Mouse (Mus musculus) midbrain, embryonic 11.5 days (tissue): Measurements from ENCODE around the gene Prss36. TPM values are rescaled to one million over a fixed set of nuclear protein-coding genes. Genes with fewer than 3 reads are reported as not detected.

Source experiments
- ATAC-seq: fragments of 200-750 bp; cut with Nextera tagmentation; 2 replicates; pipeline ENCODE4 v1.8.0; 2017; ENCODE audit warnings: moderate TSS enrichment, moderate library complexity; ENCODE audit not compliant: low FRiP score
- DNase-seq: peaks from one replicate; pipeline ENCODE4 v3.0.0; 2015; ENCODE audit warnings: low spot score; ENCODE audit errors: missing footprints
- H3K27ac ChIP-seq: fragments of 300-500 bp; sonication (generic); 2 replicates; pipeline ENCODE4 v1.5.1; 2014; ENCODE audit warnings: low read depth, low read length
- H3K27me3 ChIP-seq: fragments of 300-500 bp; sonication (generic); 2 replicates; pipeline ENCODE4 v1.6.1; 2014; ENCODE audit warnings: mild to moderate bottlenecking, low read length, moderate library complexity, mixed read lengths; ENCODE audit not compliant: control insufficient read depth, insufficient read depth
- H3K36me3 ChIP-seq: fragments of 300-500 bp; sonication (generic); 2 replicates; pipeline ENCODE4 v1.6.1; 2014; ENCODE audit warnings: mild to moderate bottlenecking, low read length, moderate library complexity, mixed read lengths; ENCODE audit not compliant: control insufficient read depth, insufficient read depth
- H3K4me1 ChIP-seq: fragments of 300-500 bp; sonication (generic); 2 replicates; pipeline ENCODE4 v1.6.1; 2014; ENCODE audit warnings: low read length; ENCODE audit not compliant: control insufficient read depth, insufficient read depth
- H3K4me2 ChIP-seq: fragments of 300-500 bp; sonication (generic); 2 replicates; pipeline ENCODE4 v1.6.1; 2014; ENCODE audit warnings: mild to moderate bottlenecking, moderate library complexity
- H3K4me3 ChIP-seq: fragments of 300-500 bp; sonication (generic); 2 replicates; pipeline ENCODE4 v1.5.1; 2014; ENCODE audit warnings: low read depth, low read length
- H3K9ac ChIP-seq: fragments of 300-500 bp; sonication (generic); 2 replicates; pipeline ENCODE4 v1.6.1; 2014; ENCODE audit warnings: low read length
- H3K9me3 ChIP-seq: fragments of 300-500 bp; sonication (generic); 2 replicates; pipeline ENCODE4 v1.6.1; 2016; ENCODE audit warnings: low read length; ENCODE audit not compliant: control insufficient read depth
- WGBS: fragments of 180-500 bp; shearing (Covaris S2); extraction: QIAGEN DNeasy Blood & Tissue Kit; methylation state at CpG from one replicate; pipeline ENCODE4 v1.1.7; 2014; 5-methylcytosine and 5-hydroxymethylcytosine counted together
- polyA plus RNA-seq: library from polyadenylated mRNA; unstranded; fragments of >200 nt; fragmentation: Nextera tagmentation; extraction: Ambion mirVana; gene quantifications from 2 replicates; pipeline ENCODE4 v1.2.1, GENCODE M21; 2014

Gene Prss36
- polyA plus RNA-seq, 1 experiment from 2014 or later = 9.6 TPM

DNA sequence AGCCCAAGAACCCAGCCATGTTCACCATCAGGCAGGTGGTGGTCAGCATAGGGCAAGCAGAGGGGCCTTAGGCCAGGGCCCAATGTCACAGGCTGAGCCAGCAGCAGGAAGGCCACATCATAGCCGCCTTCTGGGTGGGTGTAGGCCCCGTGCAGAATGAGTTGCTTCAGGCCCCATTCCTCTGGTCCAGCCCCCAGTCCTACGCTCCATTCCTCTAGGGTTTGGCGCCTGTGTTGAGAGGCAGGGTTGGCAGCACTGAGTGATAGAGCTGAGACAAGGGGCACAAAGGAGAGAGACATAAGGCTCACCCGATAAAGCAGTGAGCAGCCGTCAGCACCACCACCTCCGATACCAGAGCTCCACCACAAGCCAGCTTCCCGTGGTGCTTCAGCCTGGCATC is 59.3 kb downstream of the Prss36 start:
- no peak overlapping the region for H3K9ac ChIP-seq

DNA sequence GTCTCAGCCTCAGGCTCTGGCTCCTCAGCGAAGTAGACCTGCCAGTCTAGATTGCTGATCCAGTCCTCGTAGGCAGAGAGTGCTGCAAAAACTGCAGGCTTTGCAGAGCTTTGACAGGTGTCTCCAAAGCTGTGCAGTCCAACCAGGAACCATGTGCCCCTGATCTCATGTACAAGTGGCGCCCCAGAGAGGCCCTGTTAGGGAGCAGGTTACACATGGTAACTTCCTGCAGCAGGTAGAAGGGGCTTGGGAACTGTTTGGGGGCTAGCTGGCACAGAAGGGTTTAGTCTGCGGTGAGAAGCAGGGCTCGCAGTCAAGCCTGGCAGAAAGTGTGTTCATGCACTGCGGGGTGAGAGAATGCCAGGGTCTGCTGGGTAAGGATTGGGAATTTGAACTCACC is 60.0 kb downstream of the Prss36 start:
- H3K4me2 ChIP-seq = no peak overlapping the region
- no peak overlapping the region for H3K27ac ChIP-seq
- H3K36me3 ChIP-seq = peaks cover 44% of the 10 kb centered on the region
- H3K27me3 ChIP-seq = no peaks in the 10 kb centered on the region
- no peak overlapping the region for H3K4me3 ChIP-seq
- peaks cover 4% of the 10 kb centered on the region for H3K4me1 ChIP-seq
- no peaks in the 10 kb centered on the region for H3K9me3 ChIP-seq
- H3K9ac ChIP-seq = no peak overlapping the region
- WGBS = 92% methylated on average over 6 of the region's 6 CpGs
- ATAC-seq = no peak
- no peak for DNase-seq

More for the DNA sequence above, 59.3 kb downstream of the Prss36 start:
- no peak overlapping the region for H3K4me2 ChIP-seq
- 85% methylated on average over 8 of the region's 8 CpGs for WGBS
- no peaks in the 10 kb centered on the region for H3K9me3 ChIP-seq
- H3K27me3 ChIP-seq = no peaks in the 10 kb centered on the region
- H3K36me3 ChIP-seq = peaks cover 38% of the 10 kb centered on the region
- H3K27ac ChIP-seq = no peak overlapping the region
- H3K4me3 ChIP-seq = no peak overlapping the region
- DNase-seq (no peak), ATAC-seq (no peak)
- peaks cover 4% of the 10 kb centered on the region for H3K4me1 ChIP-seq

DNA sequence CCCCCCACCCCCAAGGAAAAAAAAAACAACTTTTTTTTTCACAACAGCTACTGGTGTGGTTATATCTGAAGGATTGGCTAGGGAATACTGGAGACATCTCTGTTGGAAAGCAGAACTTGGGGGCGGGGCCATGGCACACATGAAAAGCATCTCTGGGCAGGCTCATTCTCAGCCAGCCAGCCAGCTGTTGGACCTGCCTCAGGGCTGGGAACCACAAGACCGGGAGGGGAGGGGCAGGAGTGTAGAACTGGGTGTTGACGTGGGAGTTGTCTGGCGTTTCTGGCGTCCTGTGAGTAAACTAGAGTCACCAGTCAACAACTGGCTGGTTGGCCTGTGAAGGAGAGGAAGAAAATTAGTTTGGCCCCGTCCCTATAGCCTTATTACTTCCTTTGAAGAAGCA is 60.6 kb downstream of the Prss36 start:
- ATAC-seq (no peak), DNase-seq (no peak)
- Histone ChIP-seq H3K4me3 (no peak overlapping the region), H3K4me1 (peaks cover 4% of the 10 kb centered on the region), H3K9ac (no peak overlapping the region), H3K27me3 (no peaks in the 10 kb centered on the region), H3K9me3 (no peaks in the 10 kb centered on the region), H3K4me2 (no peak overlapping the region), H3K27ac (no peak overlapping the region), H3K36me3 (peaks cover 50% of the 10 kb centered on the region)
- 79% methylated on average over 6 of the region's 6 CpGs for WGBS

Other genes with a start within 250 kb of the Prss36 start
- 44.3 and 52.2 TPM in 2 replicates for gene Bcl7c, start 237.8 kb downstream of the Prss36 start, polyA plus RNA-seq
- 4.0 and 4.6 TPM in 2 replicates for gene Ctf1, start 234.0 kb downstream of the Prss36 start, polyA plus RNA-seq
- gene Ctf2, start 214.6 kb downstream of the Prss36 start, polyA plus RNA-seq = 0.12 TPM in 1 of 2 replicates, not detected in the other
- gene Fbxl19, start 202.2 kb downstream of the Prss36 start, polyA plus RNA-seq = 8.3 and 9.3 TPM in 2 replicates
- gene Orai3, start 176.9 kb downstream of the Prss36 start, polyA plus RNA-seq = 6.1 and 6.3 TPM in 2 replicates
- gene Setd1a, start 170.1 kb downstream of the Prss36 start, polyA plus RNA-seq = 19.0 and 22.1 TPM in 2 replicates
- gene Gm49388, start 161.1 kb downstream of the Prss36 start, polyA plus RNA-seq = not detected in 2 replicates
- gene Hsd3b7, start 146.1 kb downstream of the Prss36 start, polyA plus RNA-seq = 7.9 and 8.2 TPM in 2 replicates
- gene Stx4a, start 122.4 kb downstream of the Prss36 start, polyA plus RNA-seq = 10.1 and 12.2 TPM in 2 replicates
- 6.9 and 8.4 TPM in 2 replicates for gene Stx1b, start 122.2 kb downstream of the Prss36 start, polyA plus RNA-seq
- 16.0 and 17.4 TPM in 2 replicates for gene Zfp646, start 70.5 kb downstream of the Prss36 start, polyA plus RNA-seq
- 20.3 and 24.3 TPM in 2 replicates for gene Zfp668, start 69.9 kb downstream of the Prss36 start, polyA plus RNA-seq
- 0.32 and 0.36 TPM in 2 replicates for gene Prss53, start 55.8 kb downstream of the Prss36 start, polyA plus RNA-seq
- gene Gm21974, start 51.3 kb downstream of the Prss36 start, polyA plus RNA-seq = not detected in 2 replicates
- 44.6 and 48.6 TPM in 2 replicates for gene Vkorc1, start 51.1 kb downstream of the Prss36 start, polyA plus RNA-seq
- 96.5 and 107 TPM in 2 replicates for gene Bckdk, start 42.6 kb downstream of the Prss36 start, polyA plus RNA-seq
- 54.6 and 57.1 TPM in 2 replicates for gene Kat8, start 34.2 kb downstream of the Prss36 start, polyA plus RNA-seq
- gene Prss8, start 16.6 kb downstream of the Prss36 start, polyA plus RNA-seq = 0.78 and 0.86 TPM in 2 replicates
- 51.6 and 54.4 TPM in 2 replicates for gene Fus, start 20.7 kb upstream of the Prss36 start, polyA plus RNA-seq
- 5.5 and 6.7 TPM in 2 replicates for gene Pycard, start 47.1 kb upstream of the Prss36 start, polyA plus RNA-seq
- gene Trim72, start 57.2 kb upstream of the Prss36 start, polyA plus RNA-seq = 0.07 TPM in 1 of 2 replicates, not detected in the other
- 0.20 and 0.37 TPM in 2 replicates for gene Itgam, start 115.9 kb upstream of the Prss36 start, polyA plus RNA-seq
- gene Gm49368, start 116.0 kb upstream of the Prss36 start, polyA plus RNA-seq = not detected in 2 replicates
- 0.19 TPM in 1 of 2 replicates, not detected in the other for gene Itgax, start 182.8 kb upstream of the Prss36 start, polyA plus RNA-seq
- not detected in 2 replicates for gene Itgad, start 207.7 kb upstream of the Prss36 start, polyA plus RNA-seq